Mouse (Mus musculus): Measurements from ENCODE around the gene Klk7. TPM values are rescaled to one million over a fixed set of nuclear protein-coding genes. Genes with fewer than 3 reads are reported as not detected.

Gene Klk7
- not detected in 2 replicates for polyA plus RNA-seq (2016; fragmentation: Nextera tagmentation; extraction: Ambion mirVana)

DNA sequence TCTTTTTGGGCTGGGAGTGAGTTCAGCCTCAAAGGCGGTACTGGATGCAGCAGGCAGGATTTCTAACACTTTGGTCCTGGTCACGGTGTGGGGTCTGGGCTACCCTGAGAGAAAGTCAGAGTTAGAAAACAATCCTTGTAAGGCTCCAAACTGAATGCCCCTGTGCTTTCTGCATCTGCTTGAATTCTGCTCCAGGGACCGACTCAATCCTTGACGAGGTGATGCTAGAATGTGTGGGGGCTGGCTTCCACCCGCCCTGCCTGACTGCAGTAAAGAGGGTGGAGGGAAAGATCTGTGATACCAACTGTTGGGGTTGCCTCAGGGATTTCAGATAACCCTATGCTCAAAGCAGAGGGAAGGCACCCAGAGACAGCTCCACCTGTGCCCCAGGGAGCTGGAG is at the start of gene Klk7:
Klk7 (plus strand) TSS at position 301 of the 400 bp plus-strand sequence.
- Histone ChIP-seq H3K4me3 (no peak within 1 kb of the TSS), H3K9ac (replicated peaks) (no peak within 1 kb of the TSS), H3K36me3 (no peaks in the 10 kb centered on the region), H3K27ac (replicated peaks) (no peak within 1 kb of the TSS), H3K27me3 (no peaks in the 10 kb centered on the region), H3K4me2 (replicated peaks) (no peak within 1 kb of the TSS), H3K4me1 (no peaks in the 10 kb centered on the region), H3K9me3 (no peaks in the 10 kb centered on the region)
- ATAC-seq (ENCODE audit: low FRiP score, low read depth), result no peak
- WGBS, result 52% methylated on average over 5 of the region's 5 CpGs

DNA sequence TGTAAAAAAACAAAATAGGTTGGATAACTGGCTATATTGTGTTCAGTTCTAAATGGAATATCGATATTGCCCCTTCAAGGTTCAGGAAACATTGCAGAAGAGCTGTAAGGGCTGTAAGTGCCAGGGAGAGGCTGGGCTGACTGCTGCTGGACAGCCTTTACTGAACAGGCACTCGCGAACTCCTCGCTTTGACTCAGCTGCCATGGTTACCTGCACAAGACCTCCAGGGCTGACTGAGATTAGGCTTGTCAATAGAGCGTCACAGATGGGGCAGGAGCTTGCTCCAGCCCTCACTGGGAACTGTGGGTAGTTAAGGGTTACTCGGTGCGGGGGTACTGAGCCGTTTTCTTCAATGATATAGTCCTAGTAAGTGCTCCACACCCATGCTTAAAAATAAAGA is 44.6 kb upstream of the Klk7 start:
- Histone ChIP-seq H3K27ac (replicated peaks) (no peak overlapping the region), H3K4me2 (replicated peaks) (no peak overlapping the region), H3K9ac (replicated peaks) (no peak overlapping the region), H3K4me1 (no peaks in the 10 kb centered on the region), H3K4me3 (no peak overlapping the region), H3K36me3 (no peaks in the 10 kb centered on the region), H3K9me3 (no peaks in the 10 kb centered on the region), H3K27me3 (no peaks in the 10 kb centered on the region)
- no peak for ATAC-seq (ENCODE audit: low FRiP score, low read depth)
- 41% methylated on average over 8 of the region's 8 CpGs for WGBS

DNA sequence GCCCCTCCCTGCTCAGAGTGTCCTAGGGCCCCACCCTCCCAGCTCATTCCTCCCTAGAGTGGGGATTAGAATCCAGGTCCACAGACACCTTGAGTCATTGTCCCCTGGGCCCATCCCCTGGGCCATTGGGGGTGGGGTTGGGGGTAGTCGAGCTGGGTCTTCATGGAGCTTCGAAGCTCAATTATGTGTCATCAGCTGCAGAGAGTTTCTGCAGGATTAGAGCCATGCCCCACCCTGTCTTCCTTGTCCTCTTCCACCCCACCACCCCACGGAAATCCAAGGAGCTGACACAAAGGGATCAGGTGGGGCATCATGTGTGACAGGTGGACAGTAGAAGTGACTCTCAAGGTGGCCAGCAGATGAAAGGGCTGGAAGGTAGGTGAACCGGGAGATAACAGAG is 42.5 kb upstream of the Klk7 start, which contains the start of gene Klk12:
Klk12 (plus strand) TSS at position 301 of the 400 bp plus-strand sequence.
- Histone ChIP-seq H3K27ac (replicated peaks) (no peak within 1 kb of the TSS), H3K4me2 (replicated peaks) (no peak within 1 kb of the TSS), H3K36me3 (no peaks in the 10 kb centered on the region), H3K27me3 (no peaks in the 10 kb centered on the region), H3K9me3 (no peaks in the 10 kb centered on the region), H3K9ac (replicated peaks) (no peak within 1 kb of the TSS), H3K4me1 (no peaks in the 10 kb centered on the region), H3K4me3 (no peak within 1 kb of the TSS)
- ATAC-seq (ENCODE audit: low FRiP score, low read depth), result no peak
- 81% methylated on average over 4 of the region's 4 CpGs for WGBS

DNA sequence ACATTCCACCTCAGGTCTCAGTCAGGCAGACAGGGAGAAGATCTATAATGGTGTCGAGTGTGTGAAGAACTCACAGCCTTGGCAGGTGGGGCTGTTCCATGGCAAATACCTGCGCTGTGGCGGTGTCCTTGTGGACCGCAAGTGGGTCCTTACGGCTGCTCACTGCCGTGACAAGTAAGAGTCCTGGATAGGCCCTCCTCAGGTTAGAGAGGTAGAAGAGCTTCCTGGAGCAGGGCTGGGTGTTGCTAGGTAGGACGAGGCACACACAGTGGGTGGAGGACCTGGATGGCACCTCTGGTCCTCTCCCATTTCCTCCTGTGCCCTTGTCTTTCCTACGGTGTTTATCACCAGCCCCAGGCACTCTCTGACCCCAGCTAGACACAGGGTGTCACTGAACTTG is 41.5 kb upstream of the Klk7 start:
- Histone ChIP-seq H3K27ac (replicated peaks) (no peak overlapping the region), H3K4me2 (replicated peaks) (no peak overlapping the region), H3K4me3 (no peak overlapping the region), H3K4me1 (no peaks in the 10 kb centered on the region), H3K27me3 (no peaks in the 10 kb centered on the region), H3K36me3 (no peaks in the 10 kb centered on the region), H3K9me3 (no peaks in the 10 kb centered on the region), H3K9ac (replicated peaks) (no peak overlapping the region)
- WGBS, result 89% methylated on average over 8 of the region's 8 CpGs
- ATAC-seq (ENCODE audit: low FRiP score, low read depth), result no peak

DNA sequence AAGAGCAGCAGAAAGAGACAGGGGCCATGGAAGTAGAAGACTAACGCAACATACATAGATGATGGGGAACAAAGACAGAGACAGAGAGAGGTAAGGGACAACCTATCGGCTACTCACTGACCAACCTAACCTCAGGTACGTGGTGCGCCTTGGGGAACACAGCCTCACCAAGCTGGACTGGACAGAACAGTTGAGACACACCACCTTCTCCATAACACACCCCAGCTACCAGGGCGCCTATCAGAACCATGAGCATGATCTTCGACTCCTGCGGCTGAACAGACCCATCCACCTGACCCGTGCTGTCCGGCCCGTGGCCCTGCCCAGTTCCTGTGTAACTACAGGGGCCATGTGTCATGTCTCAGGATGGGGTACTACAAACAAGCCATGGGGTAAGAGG is 40.4 kb upstream of the Klk7 start:
- H3K4me2 ChIP-seq (replicated peaks), result no peak overlapping the region
- no peak overlapping the region for H3K9ac ChIP-seq (replicated peaks)
- no peak overlapping the region for H3K27ac ChIP-seq (replicated peaks)
- ATAC-seq (ENCODE audit: low FRiP score, low read depth), result no peak
- H3K4me1 ChIP-seq, result peaks cover 8% of the 10 kb centered on the region; the same call in 1 of the 2 replicates
- no peaks in the 10 kb centered on the region for H3K36me3 ChIP-seq
- no peaks in the 10 kb centered on the region; the same call in 1 of the 2 replicates for H3K27me3 ChIP-seq
- H3K4me3 ChIP-seq, result no peak overlapping the region
- 94% methylated on average over 10 of the region's 10 CpGs for WGBS
- H3K9me3 ChIP-seq, result no peaks in the 10 kb centered on the region

DNA sequence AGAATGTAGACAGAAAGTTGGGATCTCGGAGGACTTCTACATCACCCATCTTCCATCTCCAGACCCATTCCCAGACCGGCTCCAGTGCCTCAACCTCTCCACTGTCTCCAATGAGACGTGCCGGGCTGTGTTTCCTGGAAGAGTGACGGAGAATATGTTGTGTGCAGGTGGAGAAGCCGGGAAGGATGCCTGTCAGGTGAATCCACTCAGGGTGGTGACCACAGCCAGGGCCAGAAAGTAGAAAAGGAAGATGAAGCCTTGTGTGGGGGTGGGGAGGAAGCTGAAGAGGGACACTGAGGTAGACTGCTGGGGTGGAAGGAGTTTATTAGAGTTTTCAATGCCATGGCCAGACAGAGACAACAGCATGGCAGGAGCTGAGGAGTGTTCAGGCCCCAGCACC is 39.2 kb upstream of the Klk7 start:
- peaks cover 8% of the 10 kb centered on the region; the same call in 1 of the 2 replicates for H3K4me1 ChIP-seq
- H3K27ac ChIP-seq (replicated peaks), result no peak overlapping the region
- no peaks in the 10 kb centered on the region; the same call in 1 of the 2 replicates for H3K27me3 ChIP-seq
- no peaks in the 10 kb centered on the region for H3K36me3 ChIP-seq
- H3K9me3 ChIP-seq, result no peaks in the 10 kb centered on the region
- no peak overlapping the region for H3K4me3 ChIP-seq
- H3K4me2 ChIP-seq (replicated peaks), result no peak overlapping the region
- WGBS, result 93% methylated on average over 6 of the region's 6 CpGs
- no peak for ATAC-seq (ENCODE audit: low FRiP score, low read depth)
- no peak overlapping the region for H3K9ac ChIP-seq (replicated peaks)

DNA sequence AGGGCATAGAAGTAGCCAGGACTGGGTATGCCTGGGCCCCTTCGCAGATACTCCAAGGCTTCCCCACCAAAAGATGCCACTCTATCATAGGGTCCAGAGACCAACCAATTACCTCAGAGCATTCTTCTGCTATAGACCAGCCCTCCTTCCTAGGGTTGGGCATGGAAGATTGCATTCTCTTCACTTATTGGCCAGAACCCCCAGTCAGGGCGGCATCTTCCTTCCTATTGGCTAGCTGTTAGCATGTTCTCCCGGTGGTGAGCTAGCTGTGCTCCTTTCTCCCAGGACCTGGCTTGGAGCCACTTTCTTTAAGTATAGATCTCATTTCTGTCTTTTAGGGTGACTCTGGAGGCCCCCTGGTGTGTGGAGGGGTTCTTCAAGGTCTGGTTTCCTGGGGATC is 38.2 kb upstream of the Klk7 start:
- Histone ChIP-seq H3K9ac (replicated peaks) (no peak overlapping the region), H3K4me1 (peaks cover 8% of the 10 kb centered on the region; the same call in 1 of the 2 replicates), H3K4me3 (no peak overlapping the region), H3K4me2 (replicated peaks) (no peak overlapping the region), H3K27me3 (no peaks in the 10 kb centered on the region; the same call in 1 of the 2 replicates), H3K27ac (replicated peaks) (no peak overlapping the region), H3K9me3 (no peaks in the 10 kb centered on the region), H3K36me3 (no peaks in the 10 kb centered on the region)
- WGBS, result 75% methylated on average over 3 of the region's 3 CpGs
- no peak for ATAC-seq (ENCODE audit: low FRiP score, low read depth)

DNA sequence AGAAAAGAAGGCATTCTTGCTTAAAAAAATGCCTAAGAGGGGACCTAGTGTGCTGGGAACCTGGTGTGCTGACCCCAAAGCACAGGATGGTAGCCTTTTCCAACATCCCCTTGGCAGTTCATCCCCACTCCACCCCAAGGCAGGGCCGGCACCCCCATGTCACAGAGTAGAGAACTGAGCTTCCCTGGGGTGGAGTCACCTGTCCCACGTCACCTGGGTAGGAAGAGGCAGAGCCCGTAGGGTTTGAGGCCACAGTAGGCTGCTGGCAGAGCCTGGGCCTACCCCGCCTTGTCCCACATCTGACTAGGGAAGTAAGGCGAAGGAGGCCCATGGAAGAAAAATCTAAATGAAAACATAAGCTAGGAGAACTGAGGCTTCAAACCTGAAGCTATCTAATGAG is 36.7 kb upstream of the Klk7 start, which contains the start of gene Klk11:
Klk11 (plus strand) TSS at position 241 of the 400 bp plus-strand sequence.
- H3K4me1 ChIP-seq, result peaks cover 8% of the 10 kb centered on the region; the same call in 1 of the 2 replicates
- H3K9me3 ChIP-seq, result no peaks in the 10 kb centered on the region
- WGBS, result 92% methylated on average over 5 of the region's 5 CpGs
- no peaks in the 10 kb centered on the region for H3K36me3 ChIP-seq
- H3K4me2 ChIP-seq (replicated peaks), result no peak within 1 kb of the TSS
- H3K9ac ChIP-seq (replicated peaks), result no peak within 1 kb of the TSS
- H3K27me3 ChIP-seq, result no peaks in the 10 kb centered on the region; the same call in 1 of the 2 replicates
- no peak for ATAC-seq (ENCODE audit: low FRiP score, low read depth)
- H3K27ac ChIP-seq (replicated peaks), result no peak within 1 kb of the TSS
- H3K4me3 ChIP-seq, result no peak within 1 kb of the TSS

DNA sequence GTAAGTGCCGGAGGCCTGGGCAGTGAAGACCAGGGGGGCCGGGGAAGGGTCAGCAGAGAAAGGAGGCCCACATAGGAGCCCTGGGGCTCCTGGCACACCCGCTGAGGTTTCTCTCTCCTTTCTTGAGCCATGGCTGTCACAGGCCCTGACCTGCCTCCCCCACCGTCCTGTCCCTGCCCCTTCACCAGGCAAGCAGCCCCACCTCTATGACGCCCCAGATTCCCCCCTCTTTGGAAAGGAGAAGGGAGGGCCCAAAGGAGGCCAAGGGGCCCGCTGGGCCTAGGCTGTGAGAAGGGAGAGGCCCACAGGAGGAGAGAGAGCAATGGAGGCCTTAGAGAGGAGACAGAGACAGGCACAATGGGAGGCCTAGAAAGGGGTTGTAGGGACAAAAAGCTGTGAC is 36.3 kb upstream of the Klk7 start:
- ATAC-seq (ENCODE audit: low FRiP score, low read depth), result peak; percentile 53
- H3K4me3 ChIP-seq, result no peak overlapping the region
- H3K9me3 ChIP-seq, result no peaks in the 10 kb centered on the region
- H3K4me2 ChIP-seq (replicated peaks), result no peak overlapping the region
- no peak overlapping the region for H3K9ac ChIP-seq (replicated peaks)
- WGBS, result 52% methylated on average over 5 of the region's 6 CpGs
- no peaks in the 10 kb centered on the region for H3K36me3 ChIP-seq
- no peak overlapping the region for H3K27ac ChIP-seq (replicated peaks)
- peaks cover 8% of the 10 kb centered on the region; the same call in 1 of the 2 replicates for H3K4me1 ChIP-seq
- H3K27me3 ChIP-seq, result no peaks in the 10 kb centered on the region; the same call in 1 of the 2 replicates

DNA sequence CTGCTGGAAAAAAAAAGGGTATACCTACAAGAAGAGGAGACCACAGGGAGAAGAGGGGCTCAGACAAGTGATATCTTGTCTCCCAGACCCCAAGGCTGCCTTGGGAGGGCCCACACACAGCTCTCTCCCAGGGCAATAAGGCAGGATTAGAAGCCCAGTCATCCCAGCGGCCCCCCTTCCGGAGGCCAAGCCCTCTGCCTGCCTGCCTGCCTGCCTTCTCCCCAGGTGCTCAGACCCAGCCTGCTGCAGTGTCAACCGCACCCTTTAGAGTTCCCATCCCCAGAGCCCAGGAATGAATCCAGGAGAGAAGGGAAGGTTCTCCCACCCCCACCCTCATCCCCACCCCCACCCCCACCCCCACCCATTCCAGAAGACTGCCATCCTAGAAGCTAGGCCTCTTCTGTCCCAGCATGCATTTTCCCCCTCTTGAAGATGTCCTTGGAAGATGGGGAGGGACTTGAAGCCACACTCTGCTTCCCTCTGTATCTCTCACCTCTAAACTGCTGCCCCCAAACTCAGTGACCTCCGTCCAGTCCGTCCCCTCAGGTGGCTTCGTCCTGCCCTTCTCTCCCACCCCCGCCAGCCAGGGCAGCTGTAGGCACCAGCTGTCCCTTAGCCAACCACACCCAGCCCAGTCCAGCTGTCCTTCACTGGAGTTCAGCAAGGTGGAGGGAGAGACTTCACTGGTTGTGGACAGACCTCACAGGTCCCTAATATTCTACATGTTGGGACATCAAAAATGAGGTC is 35.6 kb upstream of the Klk7 start:
- WGBS, result 47% methylated on average over 7 of the region's 7 CpGs
- no peaks in the 10 kb centered on the region for H3K36me3 ChIP-seq
- H3K4me2 ChIP-seq (replicated peaks), result no peak overlapping the region

DNA sequence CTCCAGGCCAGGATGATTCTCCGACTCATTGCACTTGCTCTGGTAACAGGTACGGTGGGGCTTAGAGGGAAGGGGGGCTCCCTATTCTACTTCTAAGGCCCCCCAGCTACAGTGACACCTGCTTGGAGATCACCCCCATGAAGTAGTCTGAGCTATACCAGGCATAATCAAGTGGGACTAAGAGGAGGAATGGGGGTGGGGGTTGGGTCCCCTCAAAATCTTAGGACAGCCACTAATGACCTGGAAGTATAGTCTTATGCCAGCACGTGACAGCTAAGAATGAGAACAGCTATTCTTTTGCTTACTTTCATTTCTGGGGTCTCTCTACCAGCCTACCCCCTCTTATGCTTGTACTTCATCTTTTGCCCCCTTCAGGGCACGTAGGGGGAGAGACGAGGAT is 34.6 kb upstream of the Klk7 start:
- Histone ChIP-seq H3K27ac (replicated peaks) (no peak overlapping the region), H3K36me3 (no peaks in the 10 kb centered on the region), H3K4me3 (no peak overlapping the region), H3K4me1 (peaks cover 8% of the 10 kb centered on the region; the same call in 1 of the 2 replicates), H3K9me3 (no peaks in the 10 kb centered on the region), H3K27me3 (no peaks in the 10 kb centered on the region; the same call in 1 of the 2 replicates), H3K9ac (replicated peaks) (no peak overlapping the region), H3K4me2 (replicated peaks) (no peak overlapping the region)
- ATAC-seq (ENCODE audit: low FRiP score, low read depth), result no peak
- 88% methylated on average over 5 of the region's 5 CpGs for WGBS

More for the DNA sequence above, 35.6 kb upstream of the Klk7 start:
- Histone ChIP-seq H3K4me1 (peaks cover 8% of the 10 kb centered on the region; the same call in 1 of the 2 replicates), H3K9me3 (no peaks in the 10 kb centered on the region), H3K27me3 (no peaks in the 10 kb centered on the region; the same call in 1 of the 2 replicates), H3K9ac (replicated peaks) (no peak overlapping the region), H3K27ac (replicated peaks) (no peak overlapping the region), H3K4me3 (no peak overlapping the region)
- ATAC-seq (ENCODE audit: low FRiP score, low read depth), result peak; percentile 36; the same call in 1 of the 2 replicates

DNA sequence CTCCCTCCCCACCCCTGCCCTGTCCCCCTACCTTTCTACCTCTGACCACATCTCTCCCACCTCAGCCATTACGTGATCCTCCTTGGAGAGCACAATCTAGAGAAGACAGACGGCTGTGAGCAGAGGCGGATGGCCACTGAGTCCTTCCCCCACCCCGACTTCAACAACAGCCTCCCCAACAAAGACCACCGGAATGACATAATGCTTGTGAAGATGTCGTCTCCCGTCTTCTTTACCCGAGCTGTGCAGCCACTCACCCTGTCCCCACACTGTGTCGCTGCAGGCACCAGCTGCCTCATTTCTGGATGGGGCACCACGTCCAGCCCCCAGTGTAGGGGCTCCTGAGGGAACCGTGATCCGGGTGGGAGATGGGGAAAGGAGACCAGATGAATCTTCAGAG is 33.7 kb upstream of the Klk7 start:
- no peak overlapping the region for H3K4me3 ChIP-seq
- no peak overlapping the region for H3K9ac ChIP-seq (replicated peaks)
- no peaks in the 10 kb centered on the region for H3K9me3 ChIP-seq
- no peak for ATAC-seq (ENCODE audit: low FRiP score, low read depth)
- no peak overlapping the region for H3K4me2 ChIP-seq (replicated peaks)
- H3K36me3 ChIP-seq, result no peaks in the 10 kb centered on the region
- H3K27ac ChIP-seq (replicated peaks), result no peak overlapping the region
- H3K27me3 ChIP-seq, result peaks cover under 1% of the 10 kb centered on the region; the same call in 1 of the 2 replicates
- peaks cover 10% of the 10 kb centered on the region; the same call in 1 of the 2 replicates for H3K4me1 ChIP-seq
- 88% methylated on average over 12 of the region's 12 CpGs for WGBS

Measured in midbrain, embryonic 12.5 days (tissue).